ENCODE assay signal across 25 mouse cellular contexts in genomic region chr2:78010066-78010690, GRCm38 (mm10).
"Had no signal": no experiment of that assay in that cellular context is flagged by ENCODE, and none has a peak within 500 bp of the region (broad histone marks: within the 10 kb centered on the region; RNA-seq: fewer than 3 reads in every experiment).

No protein-coding gene starts in this region.

- H3K27me3 ChIP-seq: heart, embryonic 12.5 days; hindbrain, embryonic 12.5 days; kidney, embryonic 15.5 days; limb, embryonic 12.5 days; liver, embryonic 13.5 days had no signal

- H3K27ac ChIP-seq: gastrocnemius, adult 2 months; heart, embryonic 10.5 days; hindbrain, embryonic 10.5 days; hindbrain, embryonic 12.5 days; hindbrain, embryonic 14.5 days; kidney, embryonic 15.5 days; kidney, postnatal 0 days; left cerebral cortex, adult 2 months; limb, embryonic 10.5 days; limb, embryonic 12.5 days; liver, embryonic 13.5 days had no signal

- H3K4me3 ChIP-seq: gastrocnemius, adult 2 months; heart, embryonic 10.5 days; heart, embryonic 12.5 days; hindbrain, embryonic 10.5 days; hindbrain, embryonic 12.5 days; kidney, embryonic 15.5 days; left cerebral cortex, adult 2 months; limb, embryonic 10.5 days; limb, embryonic 12.5 days; liver, embryonic 13.5 days had no signal

- H3K4me1 ChIP-seq: heart, embryonic 10.5 days; heart, embryonic 12.5 days; hindbrain, embryonic 10.5 days; hindbrain, embryonic 12.5 days; kidney, embryonic 15.5 days; limb, embryonic 10.5 days; limb, embryonic 12.5 days; liver, embryonic 13.5 days had no signal

- DNase-seq: gastrocnemius, adult 2 months; gastrocnemius, postnatal 10 days; gastrocnemius, postnatal 25 days; heart, adult 18-20 months; heart, postnatal 10 days; heart, postnatal 4 days; kidney, adult 11 months; kidney, adult 2 months; kidney, adult 9 months; kidney, postnatal 14 days; kidney, postnatal 36 days; layer of hippocampus, adult 9-11 months; layer of hippocampus, postnatal 36 days; liver; liver, embryonic 13.5 days had no signal

- H3K36me3 ChIP-seq: heart, embryonic 10.5 days; heart, embryonic 12.5 days; hindbrain, embryonic 10.5 days; hindbrain, embryonic 12.5 days; kidney, embryonic 15.5 days; limb, embryonic 10.5 days; limb, embryonic 12.5 days; liver, embryonic 13.5 days had no signal
